Mouse (Mus musculus): ENCODE data around the gene Eif2ak3. TPM values are rescaled to one million over a fixed set of nuclear protein-coding genes. Genes with fewer than 3 reads are reported as not detected.

Eif2ak3 gene
- polyA plus RNA-seq, 1 experiment = 25.9 TPM

- Histone ChIP-seq H3K27me3 (ENCODE audit: control insufficient read depth, insufficient read depth, low read length) (no peaks in the 10 kb centered on the region), H3K36me3 (ENCODE audit: control insufficient read depth, insufficient read depth, low read length) (no peaks in the 10 kb centered on the region), H3K4me1 (replicated peaks; ENCODE audit: control insufficient read depth, insufficient read depth, low read length) (peaks cover 12% of the 10 kb centered on the region), H3K4me3 (ENCODE audit: control insufficient read depth, insufficient read depth, low read length) (no peak overlapping the region), H3K27ac (ENCODE audit: control insufficient read depth, insufficient read depth, low read length) (no peak overlapping the region)
- TF ChIP-seq POLR2A (IDR thresholded peaks at IDR 0.05; ENCODE audit: control insufficient read depth, extremely low read depth, insufficient read depth, low read length, poor library complexity) (no peak), CTCF (IDR thresholded peaks at IDR 0.05; ENCODE audit: borderline replicate concordance, control insufficient read depth, extremely low read depth, insufficient read depth, low read length, poor library complexity) (no peak)
- DNase-seq = no peak
- 80% methylated on average over 5 of the region's 5 CpGs for WGBS
Observed at GRCm38 (mm10) chr6:70842991-70843390, 1.3 kb upstream of the Eif2ak3 start.

DNA sequence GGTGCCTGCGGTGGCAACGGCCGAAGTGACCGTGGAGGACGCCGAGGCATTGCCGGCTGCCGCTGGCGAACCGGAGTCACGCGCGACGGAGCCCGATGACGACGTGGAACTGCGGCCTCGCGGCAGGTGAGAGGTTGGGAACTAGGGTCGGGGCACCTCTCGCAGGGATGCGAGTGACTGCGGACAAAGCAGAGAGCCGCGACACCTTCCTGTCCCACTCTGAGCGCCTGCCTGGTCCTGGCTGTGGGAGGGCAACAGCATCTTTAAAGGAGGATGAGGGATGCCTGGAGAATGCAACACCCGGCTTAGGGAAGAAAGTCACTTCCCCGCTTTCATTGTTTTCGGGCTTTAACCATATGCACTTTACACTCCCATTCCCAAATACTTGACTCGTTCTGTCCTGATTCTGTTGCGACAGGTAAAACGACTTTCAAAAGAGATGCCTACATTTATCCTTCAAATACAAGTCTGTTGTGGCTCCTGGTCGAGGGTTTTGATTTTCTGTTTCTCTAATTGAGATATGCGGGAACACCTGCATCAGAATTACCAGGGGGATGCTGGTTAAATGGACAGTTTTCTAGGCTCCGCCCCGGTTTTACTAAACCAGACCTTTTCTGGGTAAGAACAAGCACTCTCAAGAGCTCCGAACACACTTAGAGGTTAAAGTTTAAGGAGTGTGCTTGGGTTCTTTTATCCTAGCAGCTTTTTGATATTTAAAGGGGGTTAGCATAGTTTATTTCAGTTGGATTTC is 756 bp downstream of the Eif2ak3 start:
- TF ChIP-seq CTCF (IDR thresholded peaks at IDR 0.05; ENCODE audit: borderline replicate concordance, control insufficient read depth, extremely low read depth, insufficient read depth, low read length, poor library complexity) (no peak), POLR2A (IDR thresholded peaks at IDR 0.05; ENCODE audit: control insufficient read depth, extremely low read depth, insufficient read depth, low read length, poor library complexity) (no peak)
- DNase-seq = peak; percentile 46
- 1% methylated on average over 38 of the region's 38 CpGs for WGBS

GRCm38 (mm10) chr6:70847386-70847785 is 3.1 kb downstream of the Eif2ak3 start:
- Histone ChIP-seq H3K27ac (ENCODE audit: control insufficient read depth, insufficient read depth, low read length) (peak overlapping the region; percentile 54), H3K36me3 (ENCODE audit: control insufficient read depth, insufficient read depth, low read length) (no peaks in the 10 kb centered on the region), H3K4me3 (ENCODE audit: control insufficient read depth, insufficient read depth, low read length) (no peak overlapping the region), H3K4me1 (replicated peaks; ENCODE audit: control insufficient read depth, insufficient read depth, low read length) (peaks cover 14% of the 10 kb centered on the region), H3K27me3 (ENCODE audit: control insufficient read depth, insufficient read depth, low read length) (no peaks in the 10 kb centered on the region)
- DNase-seq = no peak
- WGBS = 63% methylated on average over 3 of the region's 3 CpGs
- TF ChIP-seq POLR2A (IDR thresholded peaks at IDR 0.05; ENCODE audit: control insufficient read depth, extremely low read depth, insufficient read depth, low read length, poor library complexity) (no peak), CTCF (IDR thresholded peaks at IDR 0.05; ENCODE audit: borderline replicate concordance, control insufficient read depth, extremely low read depth, insufficient read depth, low read length, poor library complexity) (no peak)

More for the DNA sequence above, 756 bp downstream of the Eif2ak3 start:
- Histone ChIP-seq H3K4me1 (replicated peaks; ENCODE audit: control insufficient read depth, insufficient read depth, low read length) (peaks cover 14% of the 10 kb centered on the region), H3K4me3 (ENCODE audit: control insufficient read depth, insufficient read depth, low read length) (peak overlapping the region; percentile 80), H3K36me3 (ENCODE audit: control insufficient read depth, insufficient read depth, low read length) (no peaks in the 10 kb centered on the region), H3K27me3 (ENCODE audit: control insufficient read depth, insufficient read depth, low read length) (no peaks in the 10 kb centered on the region), H3K27ac (ENCODE audit: control insufficient read depth, insufficient read depth, low read length) (peak overlapping the region; percentile 29)

DNA sequence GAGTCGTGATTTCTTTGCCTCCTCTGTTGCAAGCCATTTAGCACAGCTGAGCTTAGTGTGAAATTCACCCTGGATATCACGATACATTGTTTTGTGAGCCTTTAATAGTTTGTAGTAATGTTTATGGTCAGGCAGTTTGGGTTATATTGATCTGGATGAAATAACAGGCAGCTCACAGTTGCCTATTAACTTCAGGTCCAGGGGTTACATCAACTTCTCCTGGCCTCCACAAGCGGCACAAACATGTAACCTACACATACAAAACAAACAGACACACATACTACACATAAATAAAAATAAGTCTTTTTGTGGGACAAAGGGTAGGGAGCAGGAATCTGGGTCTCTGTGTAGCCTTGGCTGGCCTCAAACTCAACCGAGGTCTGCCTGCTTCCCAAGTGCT is 9.1 kb downstream of the Eif2ak3 start:
- Histone ChIP-seq H3K4me1 (replicated peaks; ENCODE audit: control insufficient read depth, insufficient read depth, low read length) (peaks cover 12% of the 10 kb centered on the region), H3K36me3 (ENCODE audit: control insufficient read depth, insufficient read depth, low read length) (peaks cover 4% of the 10 kb centered on the region; the same call in 1 of the 2 replicates), H3K27me3 (ENCODE audit: control insufficient read depth, insufficient read depth, low read length) (no peaks in the 10 kb centered on the region), H3K27ac (ENCODE audit: control insufficient read depth, insufficient read depth, low read length) (no peak overlapping the region), H3K4me3 (ENCODE audit: control insufficient read depth, insufficient read depth, low read length) (no peak overlapping the region)
- WGBS = 90% methylated on average over 4 of the region's 4 CpGs
- no peak for DNase-seq
- TF ChIP-seq CTCF (IDR thresholded peaks at IDR 0.05; ENCODE audit: borderline replicate concordance, control insufficient read depth, extremely low read depth, insufficient read depth, low read length, poor library complexity) = no peak
- no peak for TF ChIP-seq POLR2A (IDR thresholded peaks at IDR 0.05; ENCODE audit: control insufficient read depth, extremely low read depth, insufficient read depth, low read length, poor library complexity)

DNA sequence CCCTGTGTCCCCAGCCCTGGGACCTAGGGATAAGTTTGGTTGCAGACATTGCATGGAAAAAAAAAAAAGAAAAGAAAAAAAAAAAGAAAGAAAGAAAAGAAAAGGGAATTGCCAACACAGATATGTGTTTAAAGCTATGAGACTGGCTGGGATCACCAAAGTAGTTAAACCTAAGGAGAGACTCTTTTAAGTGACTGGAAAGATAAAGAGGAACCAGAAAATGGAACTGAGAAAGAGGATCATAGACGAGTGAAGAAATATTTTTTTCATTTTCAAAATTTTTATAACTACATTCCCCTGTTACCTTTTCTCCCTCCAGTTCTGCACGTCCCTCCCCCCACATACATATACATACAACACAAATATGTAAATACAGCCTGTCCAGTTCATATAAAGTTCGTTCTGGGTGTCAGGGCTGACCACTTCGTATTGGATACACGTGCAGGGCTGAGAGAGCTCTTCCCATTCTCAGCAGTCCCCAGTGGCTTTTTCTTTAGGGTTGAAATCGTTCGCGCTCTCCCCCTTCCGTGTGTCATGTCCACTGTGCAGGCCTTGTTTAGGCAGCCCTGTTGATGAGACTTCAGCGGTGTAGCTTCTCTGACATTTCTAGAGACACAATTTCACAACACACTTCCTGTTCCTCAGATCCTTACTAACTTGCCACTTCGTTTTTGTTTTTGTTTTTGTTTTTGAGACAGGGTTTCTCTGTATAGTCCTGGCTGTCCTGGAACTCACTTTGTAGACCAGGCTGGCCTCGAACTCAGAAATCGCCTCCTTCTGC is 11.4 kb downstream of the Eif2ak3 start:
- H3K4me3 ChIP-seq (ENCODE audit: control insufficient read depth, insufficient read depth, low read length) = no peak overlapping the region
- 88% methylated on average over 13 of the region's 13 CpGs for WGBS
- DNase-seq = no peak
- peaks cover 10% of the 10 kb centered on the region for H3K4me1 ChIP-seq (replicated peaks; ENCODE audit: control insufficient read depth, insufficient read depth, low read length)
- H3K27ac ChIP-seq (ENCODE audit: control insufficient read depth, insufficient read depth, low read length) = peak overlapping the region; percentile 58
- H3K36me3 ChIP-seq (ENCODE audit: control insufficient read depth, insufficient read depth, low read length) = peaks cover 18% of the 10 kb centered on the region
- no peaks in the 10 kb centered on the region for H3K27me3 ChIP-seq (ENCODE audit: control insufficient read depth, insufficient read depth, low read length)
- TF ChIP-seq POLR2A (IDR thresholded peaks at IDR 0.05; ENCODE audit: control insufficient read depth, extremely low read depth, insufficient read depth, low read length, poor library complexity) (no peak), CTCF (IDR thresholded peaks at IDR 0.05; ENCODE audit: borderline replicate concordance, control insufficient read depth, extremely low read depth, insufficient read depth, low read length, poor library complexity) (no peak)

DNA sequence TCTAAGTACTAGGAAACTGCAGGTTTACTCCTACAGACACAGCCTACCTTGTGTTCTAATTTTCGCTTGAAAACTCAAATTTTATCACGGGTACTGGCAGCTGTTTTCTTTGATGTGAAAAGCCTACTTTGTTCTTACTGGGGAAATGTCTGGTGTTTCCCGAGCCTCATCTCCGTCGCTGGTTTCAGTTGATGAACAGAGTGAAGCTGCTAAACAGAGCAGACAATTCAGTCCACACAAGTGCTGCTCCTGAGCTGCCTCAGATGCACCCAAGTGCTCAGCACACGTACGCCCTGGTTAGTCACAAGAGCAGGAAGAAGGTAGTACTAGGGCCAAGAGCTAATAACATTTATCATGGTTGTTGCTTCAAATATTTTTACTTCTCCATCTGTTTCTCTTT is 18.4 kb downstream of the Eif2ak3 start:
- Histone ChIP-seq H3K27ac (ENCODE audit: control insufficient read depth, insufficient read depth, low read length) (peak overlapping the region; percentile 63), H3K27me3 (ENCODE audit: control insufficient read depth, insufficient read depth, low read length) (no peaks in the 10 kb centered on the region), H3K36me3 (ENCODE audit: control insufficient read depth, insufficient read depth, low read length) (peaks cover 18% of the 10 kb centered on the region), H3K4me3 (ENCODE audit: control insufficient read depth, insufficient read depth, low read length) (no peak overlapping the region), H3K4me1 (replicated peaks; ENCODE audit: control insufficient read depth, insufficient read depth, low read length) (peaks cover 19% of the 10 kb centered on the region)
- WGBS = 5% methylated on average over 7 of the region's 7 CpGs
- DNase-seq = peak; percentile 32
- TF ChIP-seq POLR2A (IDR thresholded peaks at IDR 0.05; ENCODE audit: control insufficient read depth, extremely low read depth, insufficient read depth, low read length, poor library complexity) (no peak), CTCF (IDR thresholded peaks at IDR 0.05; ENCODE audit: borderline replicate concordance, control insufficient read depth, extremely low read depth, insufficient read depth, low read length, poor library complexity) (no peak)

Measured in thymus, adult 2 months (tissue).